14 mouse cellular contexts compared by ENCODE assay signal in the genomic region with DNA sequence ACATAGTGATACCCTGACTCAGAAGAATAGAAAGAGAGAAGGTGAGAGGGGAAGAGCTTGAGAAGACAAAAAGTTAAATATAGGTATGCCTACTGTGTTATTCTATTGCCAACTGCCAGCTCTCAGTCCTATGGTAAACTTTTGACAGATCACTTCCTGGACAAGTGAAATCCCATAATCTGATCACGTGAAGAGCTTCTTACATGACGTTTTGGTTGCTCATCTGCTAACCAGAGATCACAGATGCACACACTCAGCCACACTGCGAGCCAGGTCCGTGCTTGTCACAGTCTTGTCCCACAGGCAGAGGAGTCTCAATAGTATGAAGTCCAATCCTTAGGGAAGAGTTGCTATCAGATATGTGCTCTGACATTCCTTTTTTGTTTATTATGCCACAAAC.
"Had no signal": no experiment of that assay in that cellular context is flagged by ENCODE, and none has a peak within 500 bp of the region (broad histone marks: within the 10 kb centered on the region; RNA-seq: fewer than 3 reads in every experiment).

No protein-coding gene starts in this region.

- H3K27me3 ChIP-seq: intestine, embryonic 15.5 days; liver, embryonic 13.5 days; megakaryocyte, embryonic 14.5 days; midbrain, embryonic 15.5 days had no signal

- H3K4me3 ChIP-seq: intestine, embryonic 15.5 days; kidney, embryonic 15.5 days; left cerebral cortex, adult 2 months; liver, embryonic 13.5 days; megakaryocyte, embryonic 14.5 days; midbrain, embryonic 15.5 days had no signal

- H3K4me1 ChIP-seq: liver, embryonic 13.5 days; megakaryocyte, embryonic 14.5 days; midbrain, embryonic 15.5 days had no signal

- ATAC-seq: intestine, embryonic 15.5 days; liver, postnatal 0 days; midbrain, embryonic 15.5 days had no signal

- DNase-seq: kidney, adult 2 months; kidney, postnatal 14 days; liver; liver, embryonic 13.5 days; liver, postnatal 0 days; right cerebral cortex, postnatal 25 days; thymus, postnatal 4 days had no signal

- H3K9me3 ChIP-seq: intestine, embryonic 15.5 days; kidney, embryonic 15.5 days; liver, embryonic 13.5 days; midbrain, embryonic 15.5 days had no signal

- H3K4me2 ChIP-seq: intestine, embryonic 15.5 days; kidney, embryonic 15.5 days; liver, embryonic 13.5 days; midbrain, embryonic 11.5 days; midbrain, embryonic 15.5 days had no signal

- H3K36me3 ChIP-seq: intestine, embryonic 15.5 days; kidney, embryonic 15.5 days; liver, embryonic 13.5 days; midbrain, embryonic 15.5 days had no signal

- H3K9ac ChIP-seq: intestine, embryonic 15.5 days; kidney, embryonic 15.5 days; liver, embryonic 13.5 days; liver, postnatal 0 days; midbrain, embryonic 15.5 days had no signal

- H3K27ac ChIP-seq: intestine, embryonic 15.5 days; kidney, embryonic 15.5 days; left cerebral cortex, adult 2 months; liver, embryonic 13.5 days; macrophage; midbrain, embryonic 15.5 days had no signal
